Mouse (Mus musculus): Measurements from ENCODE around the gene Kdm1a. TPM values are rescaled to one million over a fixed set of nuclear protein-coding genes. Genes with fewer than 3 reads are reported as not detected.

The Kdm1a gene
- polyA plus RNA-seq (2015; fragmentation: Nextera tagmentation; extraction: Ambion mirVana) = 82.2 and 87.4 TPM in 2 replicates

DNA sequence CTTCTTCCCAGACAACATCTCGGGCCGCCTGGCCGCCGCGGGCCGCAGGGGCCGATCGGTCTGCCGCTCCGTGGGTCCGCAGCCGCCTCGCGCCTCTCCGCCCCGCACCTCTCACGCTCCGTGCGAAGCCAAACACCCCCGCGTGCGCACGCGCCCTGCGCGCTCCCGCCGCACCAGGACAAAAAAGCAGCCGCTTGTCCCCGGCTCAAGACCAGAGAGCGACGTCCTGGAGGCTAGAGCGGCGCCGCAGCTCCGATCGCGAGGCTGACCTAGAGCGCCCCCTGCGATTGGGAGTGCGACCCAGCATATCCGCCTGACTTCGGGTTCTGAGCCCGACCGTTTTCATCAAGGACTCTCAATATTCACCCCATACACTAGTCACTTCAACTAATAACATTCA, at the start of gene Kdm1a:
Kdm1a (minus strand) TSS at position 156 of the 400 bp plus-strand sequence.
- peaks cover 20% of the 10 kb centered on the region for H3K4me1 ChIP-seq (replicated peaks; ENCODE audit: control insufficient read depth, insufficient read depth, low read length)
- H3K9me3 ChIP-seq (ENCODE audit: control insufficient read depth, low read length) = no peaks in the 10 kb centered on the region
- no peaks in the 10 kb centered on the region for H3K36me3 ChIP-seq (ENCODE audit: control insufficient read depth, insufficient read depth)
- peak within 1 kb of the TSS; percentile 94 for H3K4me3 ChIP-seq (replicated peaks; ENCODE audit: low read length)
- peak; percentile 90 for ATAC-seq
- peak within 1 kb of the TSS; percentile 63 for H3K4me2 ChIP-seq (ENCODE audit: low read length)
- H3K27me3 ChIP-seq (replicated peaks; ENCODE audit: control insufficient read depth, insufficient read depth, low read length) = no peaks in the 10 kb centered on the region
- WGBS = under 1% methylated on average over 45 of the region's 45 CpGs
- H3K27ac ChIP-seq (ENCODE audit: low read length) = peak within 1 kb of the TSS; percentile 96
- H3K9ac ChIP-seq (replicated peaks; ENCODE audit: low read depth, low read length) = peak within 1 kb of the TSS; percentile 99

DNA sequence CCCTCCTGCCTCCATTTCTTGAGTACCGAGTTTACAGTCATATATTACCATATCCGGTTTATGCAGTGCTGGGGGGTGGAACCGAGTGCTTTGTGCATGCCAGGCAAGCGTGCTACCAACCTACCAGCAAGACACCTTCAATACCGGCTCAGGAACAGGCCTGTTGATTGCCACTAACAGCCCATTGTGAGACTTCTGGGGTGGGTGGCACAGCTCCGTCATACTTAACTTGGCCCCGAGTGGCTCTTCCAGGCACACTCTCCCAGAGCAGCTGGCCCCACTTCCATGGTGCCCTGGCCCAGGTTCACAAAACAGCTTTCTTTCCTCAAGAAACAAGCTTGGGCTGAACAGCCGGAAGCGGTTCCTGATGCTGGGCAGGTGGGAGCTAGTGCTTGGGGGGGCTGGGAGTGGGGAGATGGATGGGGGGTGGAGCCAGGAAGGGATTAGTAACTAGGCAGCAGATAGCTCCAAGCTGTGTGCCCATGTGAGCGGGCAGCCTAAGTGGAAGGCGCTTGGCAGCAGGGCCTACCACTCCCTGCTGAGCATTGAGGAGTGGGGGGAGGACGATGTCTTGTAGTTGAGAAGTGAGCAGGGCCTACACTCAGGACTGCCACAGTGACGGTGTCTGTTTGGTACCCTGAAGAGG, 49.5 kb upstream of the Kdm1a start:
- H3K36me3 ChIP-seq (ENCODE audit: control insufficient read depth, insufficient read depth) = peaks cover 22% of the 10 kb centered on the region; the same call in 1 of the 2 replicates
- peak; percentile 75 for ATAC-seq
- H3K4me3 ChIP-seq (replicated peaks; ENCODE audit: low read length) = no peak overlapping the region
- WGBS = 36% methylated on average over 13 of the region's 13 CpGs
- peak overlapping the region; percentile 75 for H3K27ac ChIP-seq (ENCODE audit: low read length)
- no peak overlapping the region for H3K9ac ChIP-seq (replicated peaks; ENCODE audit: low read depth, low read length)
- peaks cover 21% of the 10 kb centered on the region for H3K4me1 ChIP-seq (replicated peaks; ENCODE audit: control insufficient read depth, insufficient read depth, low read length)
- no peaks in the 10 kb centered on the region for H3K27me3 ChIP-seq (replicated peaks; ENCODE audit: control insufficient read depth, insufficient read depth, low read length)
- H3K9me3 ChIP-seq (ENCODE audit: control insufficient read depth, low read length) = no peaks in the 10 kb centered on the region
- H3K4me2 ChIP-seq (ENCODE audit: low read length) = no peak overlapping the region

GRCm38 (mm10) chr4:136651357-136651811, 48.9 kb upstream of the Kdm1a start:
- Histone ChIP-seq H3K4me1 (replicated peaks; ENCODE audit: control insufficient read depth, insufficient read depth, low read length) (peaks cover 21% of the 10 kb centered on the region), H3K4me2 (ENCODE audit: low read length) (no peak overlapping the region), H3K27ac (ENCODE audit: low read length) (peak overlapping the region; percentile 75; the same call in 1 of the 2 replicates), H3K9ac (replicated peaks; ENCODE audit: low read depth, low read length) (no peak overlapping the region), H3K9me3 (ENCODE audit: control insufficient read depth, low read length) (no peaks in the 10 kb centered on the region), H3K36me3 (ENCODE audit: control insufficient read depth, insufficient read depth) (peaks cover 15% of the 10 kb centered on the region; the same call in 1 of the 2 replicates), H3K4me3 (replicated peaks; ENCODE audit: low read length) (no peak overlapping the region), H3K27me3 (replicated peaks; ENCODE audit: control insufficient read depth, insufficient read depth, low read length) (no peaks in the 10 kb centered on the region)
- ATAC-seq = 0 out of 2 replicates have a peak, but pooled peaks have one; percentile 18
- WGBS = 67% methylated on average over 3 of the region's 3 CpGs

DNA sequence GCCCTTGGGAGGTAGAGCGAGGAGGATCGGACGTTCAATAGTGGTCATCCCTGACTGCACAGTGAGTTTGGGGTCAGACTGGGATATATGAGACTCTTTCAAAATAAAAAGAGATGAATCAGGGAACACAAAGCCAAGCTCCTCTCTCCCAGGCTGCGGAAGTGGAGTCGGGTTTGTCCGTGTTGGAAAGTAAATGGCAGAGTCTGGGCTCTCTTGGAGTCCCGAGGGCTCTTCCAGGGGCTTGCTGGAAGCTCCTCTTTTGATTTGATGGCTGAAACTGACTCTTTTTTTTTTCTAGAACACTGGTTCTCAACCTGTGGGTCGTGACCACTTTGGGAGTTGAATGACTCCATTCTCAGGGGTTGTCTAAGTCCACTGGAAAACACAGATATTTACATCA, 47.7 kb upstream of the Kdm1a start:
- Histone ChIP-seq H3K4me1 (replicated peaks; ENCODE audit: control insufficient read depth, insufficient read depth, low read length) (peaks cover 21% of the 10 kb centered on the region), H3K4me3 (replicated peaks; ENCODE audit: low read length) (no peak overlapping the region), H3K4me2 (ENCODE audit: low read length) (no peak overlapping the region), H3K9me3 (ENCODE audit: control insufficient read depth, low read length) (no peaks in the 10 kb centered on the region), H3K36me3 (ENCODE audit: control insufficient read depth, insufficient read depth) (peaks cover 8% of the 10 kb centered on the region; the same call in 1 of the 2 replicates), H3K27ac (ENCODE audit: low read length) (no peak overlapping the region), H3K27me3 (replicated peaks; ENCODE audit: control insufficient read depth, insufficient read depth, low read length) (no peaks in the 10 kb centered on the region), H3K9ac (replicated peaks; ENCODE audit: low read depth, low read length) (no peak overlapping the region)
- WGBS = 85% methylated on average over 8 of the region's 8 CpGs
- no peak for ATAC-seq

GRCm38 (mm10) chr4:136649480-136650196, 47.1 kb upstream of the Kdm1a start:
- Histone ChIP-seq H3K4me3 (replicated peaks; ENCODE audit: low read length) (no peak overlapping the region), H3K4me1 (replicated peaks; ENCODE audit: control insufficient read depth, insufficient read depth, low read length) (peaks cover 21% of the 10 kb centered on the region), H3K9ac (replicated peaks; ENCODE audit: low read depth, low read length) (0 out of 2 replicates have a peak overlapping the region, but pooled peaks have one; percentile 1), H3K9me3 (ENCODE audit: control insufficient read depth, low read length) (no peaks in the 10 kb centered on the region), H3K4me2 (ENCODE audit: low read length) (no peak overlapping the region), H3K27me3 (replicated peaks; ENCODE audit: control insufficient read depth, insufficient read depth, low read length) (no peaks in the 10 kb centered on the region), H3K27ac (ENCODE audit: low read length) (no peak overlapping the region), H3K36me3 (ENCODE audit: control insufficient read depth, insufficient read depth) (peaks cover 4% of the 10 kb centered on the region; the same call in 1 of the 2 replicates)
- ATAC-seq = no peak
- WGBS = 37% methylated on average over 13 of the region's 13 CpGs

DNA sequence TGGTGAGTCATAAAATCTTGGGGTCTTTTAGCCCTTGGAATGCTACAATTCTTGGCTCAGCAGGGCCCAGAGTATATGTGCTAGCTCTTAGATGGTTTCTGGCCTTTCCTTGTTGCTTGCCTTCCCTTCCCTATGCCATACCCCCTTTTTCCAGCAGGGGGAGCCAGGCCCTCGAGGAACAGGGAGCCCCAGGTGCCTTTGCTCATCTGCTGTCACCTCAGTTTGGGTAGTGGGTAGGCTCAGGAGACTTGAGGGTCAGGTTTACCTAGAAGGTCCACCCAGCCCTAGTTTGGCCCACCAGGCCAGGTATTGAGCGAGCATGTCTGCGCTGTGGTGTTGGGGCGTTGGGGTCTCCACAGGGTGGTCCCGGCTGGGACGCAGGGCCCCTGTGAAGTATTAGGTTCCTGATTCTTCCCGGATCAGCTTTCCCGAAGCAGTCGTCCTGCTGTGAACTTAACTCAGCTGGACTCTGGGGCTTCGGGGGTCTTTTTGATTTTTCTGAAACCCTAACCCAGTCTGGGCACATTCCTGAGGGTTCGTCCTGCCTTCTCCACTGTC, 46.5 kb upstream of the Kdm1a start:
- 16% methylated on average over 11 of the region's 11 CpGs for WGBS
- Histone ChIP-seq H3K27me3 (replicated peaks; ENCODE audit: control insufficient read depth, insufficient read depth, low read length) (no peaks in the 10 kb centered on the region), H3K4me2 (ENCODE audit: low read length) (no peak overlapping the region), H3K4me3 (replicated peaks; ENCODE audit: low read length) (no peak overlapping the region), H3K4me1 (replicated peaks; ENCODE audit: control insufficient read depth, insufficient read depth, low read length) (peaks cover 21% of the 10 kb centered on the region), H3K27ac (ENCODE audit: low read length) (no peak overlapping the region), H3K9ac (replicated peaks; ENCODE audit: low read depth, low read length) (0 out of 2 replicates have a peak overlapping the region, but pooled peaks have one; percentile 1), H3K9me3 (ENCODE audit: control insufficient read depth, low read length) (no peaks in the 10 kb centered on the region), H3K36me3 (ENCODE audit: control insufficient read depth, insufficient read depth) (peaks cover 3% of the 10 kb centered on the region; the same call in 1 of the 2 replicates)
- ATAC-seq = 0 out of 2 replicates have a peak, but pooled peaks have one; percentile 7

GRCm38 (mm10) chr4:136638890-136639289, 36.4 kb upstream of the Kdm1a start:
- ATAC-seq = no peak

DNA sequence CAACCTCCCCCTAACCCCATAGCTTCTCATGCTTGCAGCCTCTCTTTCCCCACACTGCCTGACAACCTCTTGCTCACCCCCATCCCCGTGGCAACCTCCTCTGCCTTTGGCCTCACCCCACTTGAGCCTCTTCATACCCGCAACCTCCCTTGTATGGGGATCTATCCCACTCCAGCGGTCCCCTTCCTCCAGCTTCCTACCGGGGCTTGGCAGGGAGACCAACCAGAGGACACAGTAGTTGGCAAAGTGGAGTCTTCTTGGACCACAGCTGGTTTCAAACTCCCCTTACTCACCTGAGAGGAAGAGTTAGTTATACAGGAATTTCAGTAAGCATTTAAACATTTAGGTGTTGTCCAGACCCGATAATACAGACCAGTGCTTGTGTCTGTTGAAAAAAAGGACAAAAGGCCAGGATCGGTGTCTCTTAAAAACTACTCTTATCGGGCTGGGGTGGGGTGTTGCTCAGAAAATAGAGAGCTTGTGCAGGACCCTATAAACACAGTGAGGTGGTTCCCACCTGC, 35.8 kb upstream of the Kdm1a start:
- H3K27me3 ChIP-seq (replicated peaks; ENCODE audit: control insufficient read depth, insufficient read depth, low read length) = peaks cover 17% of the 10 kb centered on the region
- no peaks in the 10 kb centered on the region for H3K9me3 ChIP-seq (ENCODE audit: control insufficient read depth, low read length)
- no peak overlapping the region for H3K27ac ChIP-seq (ENCODE audit: low read length)
- H3K4me2 ChIP-seq (ENCODE audit: low read length) = peak overlapping the region; percentile 82
- no peak; the same call in none of the 2 replicates for ATAC-seq
- peaks cover 19% of the 10 kb centered on the region for H3K4me1 ChIP-seq (replicated peaks; ENCODE audit: control insufficient read depth, insufficient read depth, low read length)
- peak overlapping the region; percentile 74 for H3K9ac ChIP-seq (replicated peaks; ENCODE audit: low read depth, low read length)
- 30% methylated on average over 7 of the region's 7 CpGs for WGBS
- peak overlapping the region; percentile 63 for H3K4me3 ChIP-seq (replicated peaks; ENCODE audit: low read length)
- no peaks in the 10 kb centered on the region for H3K36me3 ChIP-seq (ENCODE audit: control insufficient read depth, insufficient read depth)

More at GRCm38 (mm10) chr4:136638890-136639289, 36.4 kb upstream of the Kdm1a start:
- H3K27me3 ChIP-seq (replicated peaks; ENCODE audit: control insufficient read depth, insufficient read depth, low read length) = peaks cover 17% of the 10 kb centered on the region
- peaks cover 19% of the 10 kb centered on the region for H3K4me1 ChIP-seq (replicated peaks; ENCODE audit: control insufficient read depth, insufficient read depth, low read length)
- H3K4me2 ChIP-seq (ENCODE audit: low read length) = peak overlapping the region; percentile 25
- no peaks in the 10 kb centered on the region for H3K36me3 ChIP-seq (ENCODE audit: control insufficient read depth, insufficient read depth)
- no peak overlapping the region for H3K27ac ChIP-seq (ENCODE audit: low read length)
- H3K9ac ChIP-seq (replicated peaks; ENCODE audit: low read depth, low read length) = 0 out of 2 replicates have a peak overlapping the region, but pooled peaks have one; percentile 5
- WGBS = 2% methylated on average over 10 of the region's 10 CpGs
- no peaks in the 10 kb centered on the region for H3K9me3 ChIP-seq (ENCODE audit: control insufficient read depth, low read length)
- H3K4me3 ChIP-seq (replicated peaks; ENCODE audit: low read length) = no peak overlapping the region
